23 mouse cellular contexts compared by ENCODE assay signal in the genomic region with DNA sequence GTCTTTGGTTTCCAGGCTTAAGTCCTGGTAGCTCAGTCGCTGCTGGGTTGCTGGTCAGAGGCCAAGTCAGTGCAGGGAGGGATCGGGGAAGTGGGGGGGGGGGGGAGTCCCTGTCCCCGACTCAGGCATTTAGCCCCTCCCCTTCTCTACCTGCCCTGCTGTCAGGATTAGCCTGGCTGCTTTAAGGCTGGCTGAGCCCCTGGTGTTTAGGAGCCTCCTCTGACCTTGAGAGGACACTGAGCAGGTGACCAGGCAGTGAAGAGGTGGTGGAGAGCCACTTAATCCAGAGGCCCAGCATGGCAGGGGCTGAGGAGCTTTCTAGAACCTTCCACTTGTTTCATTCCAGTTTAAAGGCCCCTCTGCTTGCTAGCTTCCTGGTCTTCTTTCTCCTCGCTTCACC. TPM values are rescaled to one million over a fixed set of nuclear protein-coding genes. Genes with fewer than 3 reads are reported as not detected.
DNase-seq lines count a peak whose midpoint lies in the region; ATAC-seq and TF ChIP-seq lines count a peak whose summit lies in the region.
"Had no signal": no experiment of that assay in that cellular context is flagged by ENCODE, and none has a peak within 500 bp of the region (broad histone marks: within the 10 kb centered on the region; RNA-seq: fewer than 3 reads in every experiment).

No protein-coding gene starts in this region.

- H3K27ac ChIP-seq in kidney, adult 2 months (ENCODE audit: insufficient read depth, low read depth, low read length) = no peak overlapping the region; the same call in 1 of the 2 replicates
- H3K27ac ChIP-seq in kidney, embryonic 15.5 days = no peak overlapping the region
- H3K27ac ChIP-seq in lung, embryonic 15.5 days = no peak overlapping the region
- no peak overlapping the region for H3K27ac ChIP-seq in hindbrain, embryonic 11.5 days (ENCODE audit: low read depth, low read length)
- H3K27ac ChIP-seq: embryonic facial prominence, embryonic 10.5 days; midbrain, embryonic 12.5 days had no signal

- H3K9me3 ChIP-seq in kidney, embryonic 15.5 days (replicated peaks) = no peaks in the 10 kb centered on the region
- H3K9me3 ChIP-seq in lung, embryonic 15.5 days = no peaks in the 10 kb centered on the region
- H3K9me3 ChIP-seq in hindbrain, embryonic 11.5 days (ENCODE audit: control insufficient read depth, low read length) = no peaks in the 10 kb centered on the region
- H3K9me3 ChIP-seq: embryonic facial prominence, embryonic 10.5 days; midbrain, embryonic 12.5 days had no signal

- H3K4me3 ChIP-seq in kidney, adult 2 months (ENCODE audit: insufficient read depth, low read depth, low read length) = no peak overlapping the region
- no peak overlapping the region for H3K4me3 ChIP-seq in kidney, embryonic 15.5 days (replicated peaks)
- no peak overlapping the region for H3K4me3 ChIP-seq in lung, embryonic 15.5 days
- H3K4me3 ChIP-seq in hindbrain, embryonic 11.5 days (ENCODE audit: low read depth, low read length) = no peak overlapping the region
- H3K4me3 ChIP-seq: embryonic facial prominence, embryonic 10.5 days; midbrain, embryonic 12.5 days had no signal

- TF ChIP-seq POLR2A in kidney, adult 2 months (IDR thresholded peaks at IDR 0.05; ENCODE audit: low read depth, low read length) = no peak

- TF ChIP-seq CTCF in kidney, adult 2 months (conservative IDR thresholded peaks at IDR 0.05; ENCODE audit: insufficient read depth, insufficient read length, low read depth, low read length) = no peak

- H3K27me3 ChIP-seq in kidney, adult 2 months (replicated peaks; ENCODE audit: control insufficient read depth, insufficient read depth, low read length) = no peaks in the 10 kb centered on the region
- H3K27me3 ChIP-seq in kidney, embryonic 15.5 days = no peaks in the 10 kb centered on the region
- no peaks in the 10 kb centered on the region for H3K27me3 ChIP-seq in lung, embryonic 15.5 days
- H3K27me3 ChIP-seq in hindbrain, embryonic 11.5 days (ENCODE audit: control insufficient read depth, insufficient read depth, low read length) = no peaks in the 10 kb centered on the region
- H3K27me3 ChIP-seq: midbrain, embryonic 12.5 days had no signal

- H3K4me2 ChIP-seq in kidney, embryonic 15.5 days = no peak overlapping the region
- no peak overlapping the region for H3K4me2 ChIP-seq in lung, embryonic 15.5 days
- no peak overlapping the region for H3K4me2 ChIP-seq in hindbrain, embryonic 11.5 days (replicated peaks; ENCODE audit: low read depth, low read length)
- H3K4me2 ChIP-seq: heart, embryonic 11.5 days; midbrain, embryonic 12.5 days had no signal

- H3K4me1 ChIP-seq in kidney, adult 2 months (ENCODE audit: control insufficient read depth, insufficient read depth, low read length) = no peaks in the 10 kb centered on the region
- no peaks in the 10 kb centered on the region for H3K4me1 ChIP-seq in kidney, embryonic 15.5 days
- H3K4me1 ChIP-seq in lung, embryonic 15.5 days = no peaks in the 10 kb centered on the region
- no peaks in the 10 kb centered on the region for H3K4me1 ChIP-seq in hindbrain, embryonic 11.5 days (replicated peaks; ENCODE audit: control insufficient read depth, insufficient read depth, low read length)

- no peak overlapping the region for H3K9ac ChIP-seq in kidney, embryonic 15.5 days
- H3K9ac ChIP-seq in lung, embryonic 15.5 days = no peak overlapping the region
- no peak overlapping the region for H3K9ac ChIP-seq in hindbrain, embryonic 11.5 days (ENCODE audit: low read depth, low read length)
- H3K9ac ChIP-seq: liver, postnatal 0 days; midbrain, embryonic 12.5 days had no signal

- no peak for ATAC-seq in kidney, embryonic 15.5 days (replicated peaks; ENCODE audit: low FRiP score)
- peak; percentile 69; the same call in 1 of the 2 replicates for ATAC-seq in lung, embryonic 15.5 days (ENCODE audit: borderline replicate concordance, extremely low read depth, low FRiP score, low TSS enrichment)
- no peak for ATAC-seq in megakaryocyte, adult 5-6 weeks (ENCODE audit: poor library complexity, severe bottlenecking)
- no peak for ATAC-seq in hindbrain, embryonic 11.5 days (ENCODE audit: low FRiP score)
- ATAC-seq: forebrain, embryonic 14.5 days; liver, postnatal 0 days had no signal

- whole genome bisulfite sequencing in kidney, adult 2 months = 21% methylated on average over 4 of the region's 4 CpGs
- 18% methylated on average over 4 of the region's 4 CpGs for WGBS in kidney, embryonic 15.5 days
- WGBS in lung, embryonic 15.5 days = 10% methylated on average over 4 of the region's 4 CpGs
- 13% methylated on average over 4 of the region's 4 CpGs for WGBS in hindbrain, embryonic 11.5 days

- H3K36me3 ChIP-seq in kidney, adult 2 months (ENCODE audit: control insufficient read depth, insufficient read depth, low read length) = no peaks in the 10 kb centered on the region
- H3K36me3 ChIP-seq in kidney, embryonic 15.5 days = no peaks in the 10 kb centered on the region
- no peaks in the 10 kb centered on the region for H3K36me3 ChIP-seq in lung, embryonic 15.5 days
- no peaks in the 10 kb centered on the region for H3K36me3 ChIP-seq in hindbrain, embryonic 11.5 days (ENCODE audit: control insufficient read depth, insufficient read depth, low read length)
- H3K36me3 ChIP-seq: embryonic facial prominence, embryonic 10.5 days; midbrain, embryonic 12.5 days had no signal

- DNase-seq in kidney, adult 2 months = peak; percentile 51
- DNase-seq in R1 (ENCODE audit: low read depth, low spot score) = peak; percentile 31
- peak; percentile 76 for DNase-seq in retina, postnatal 1 day
- DNase-seq in hindbrain, embryonic 11.5 days (ENCODE audit: low spot score) = no peak
- DNase-seq: adrenal gland, postnatal 36 days; cerebellum, adult 2 months; gastrocnemius, postnatal 36 days; liver; liver, postnatal 0 days; right cerebral cortex, postnatal 25 days; thymus, postnatal 25 days had no signal

RNA-seq across cellular contexts. Expression of a gene that starts 36.9 kb away (rescaled TPM):
- polyA plus RNA-seq in kidney, adult 2 months (2012; rRNA removed) = 9.6 and 10.3 TPM in 2 replicates
- 0.26 and 0.41 TPM in 2 replicates for polyA plus RNA-seq in kidney, embryonic 15.5 days (2015; fragmentation: Nextera tagmentation; extraction: Ambion mirVana)
- polyA plus RNA-seq in lung, embryonic 15.5 days (2015; fragmentation: Nextera tagmentation; extraction: Ambion mirVana) = 0.11 and 0.47 TPM in 2 replicates
- total RNA-seq in megakaryocyte, adult 5-6 weeks (2015) = not detected in 2 replicates
- total RNA-seq in megakaryocyte, adult 5-6 weeks (2017) = not detected in 2 replicates
- polyA plus RNA-seq in hindbrain, embryonic 11.5 days (2014; fragmentation: Nextera tagmentation; extraction: Ambion mirVana) = 1.3 and 1.5 TPM in 2 replicates
- total RNA-seq: gastrocnemius, postnatal 36 days; neutrophil, adult 5-6 weeks had no signal
- polyA plus RNA-seq: liver, postnatal 0 days had no signal

RNA-seq across cellular contexts. Expression of a gene that starts 44.2 kb away (rescaled TPM):
- polyA plus RNA-seq in kidney, adult 2 months (2012; rRNA removed) = 24.4 and 29.2 TPM in 2 replicates
- 74.0 and 77.8 TPM in 2 replicates for polyA plus RNA-seq in kidney, embryonic 15.5 days (2015; fragmentation: Nextera tagmentation; extraction: Ambion mirVana)
- polyA plus RNA-seq in lung, embryonic 15.5 days (2015; fragmentation: Nextera tagmentation; extraction: Ambion mirVana) = 73.9 and 76.8 TPM in 2 replicates
- 17.6 and 18.3 TPM in 2 replicates for total RNA-seq in megakaryocyte, adult 5-6 weeks (2015)
- 15.2 and 15.6 TPM in 2 replicates for total RNA-seq in megakaryocyte, adult 5-6 weeks (2017)
- polyA plus RNA-seq in hindbrain, embryonic 11.5 days (2014; fragmentation: Nextera tagmentation; extraction: Ambion mirVana) = 74.5 and 77.3 TPM in 2 replicates

RNA-seq across cellular contexts. Expression of a gene that starts 44.7 kb away (rescaled TPM):
- polyA plus RNA-seq in kidney, adult 2 months (2012; rRNA removed) = not detected in 2 replicates
- not detected in 2 replicates for polyA plus RNA-seq in kidney, embryonic 15.5 days (2015; fragmentation: Nextera tagmentation; extraction: Ambion mirVana)
- not detected in 2 replicates for polyA plus RNA-seq in lung, embryonic 15.5 days (2015; fragmentation: Nextera tagmentation; extraction: Ambion mirVana)
- total RNA-seq in megakaryocyte, adult 5-6 weeks (2015) = not detected in 2 replicates
- 0.18 TPM in 1 of 2 replicates, not detected in the other for total RNA-seq in megakaryocyte, adult 5-6 weeks (2017)
- polyA plus RNA-seq in hindbrain, embryonic 11.5 days (2014; fragmentation: Nextera tagmentation; extraction: Ambion mirVana) = not detected in 2 replicates
- total RNA-seq: adrenal gland, postnatal 36 days; gastrocnemius, postnatal 36 days; heart, postnatal 25 days; layer of hippocampus, postnatal 14 days; left cerebral cortex, postnatal 10 days; neutrophil, adult 5-6 weeks had no signal
- polyA plus RNA-seq: cerebellum, adult 2 months; embryonic facial prominence, embryonic 10.5 days; forebrain, embryonic 14.5 days; heart, embryonic 11.5 days; liver, postnatal 0 days; midbrain, embryonic 12.5 days; testis, adult 2 months had no signal

RNA-seq across cellular contexts. Expression of a gene that starts 51.2 kb away (rescaled TPM):
- 69.7 and 90.2 TPM in 2 replicates for polyA plus RNA-seq in kidney, adult 2 months (2012; rRNA removed)
- polyA plus RNA-seq in kidney, embryonic 15.5 days (2015; fragmentation: Nextera tagmentation; extraction: Ambion mirVana) = 5.8 and 7.2 TPM in 2 replicates
- 12.5 and 13.2 TPM in 2 replicates for polyA plus RNA-seq in lung, embryonic 15.5 days (2015; fragmentation: Nextera tagmentation; extraction: Ambion mirVana)
- total RNA-seq in megakaryocyte, adult 5-6 weeks (2015) = not detected in 2 replicates
- total RNA-seq in megakaryocyte, adult 5-6 weeks (2017) = not detected in 2 replicates
- 1.1 and 1.2 TPM in 2 replicates for polyA plus RNA-seq in hindbrain, embryonic 11.5 days (2014; fragmentation: Nextera tagmentation; extraction: Ambion mirVana)
- total RNA-seq: neutrophil, adult 5-6 weeks had no signal
- polyA plus RNA-seq: forebrain, embryonic 14.5 days had no signal
